Mouse (Mus musculus): ENCODE data around the gene Hbq1a.

GRCm38 (mm10) chr11:32266194-32266593 lies 33.7 kb upstream of the Hbq1a start:
- TF ChIP-seq GATA1 (IDR thresholded peaks at IDR 0.05; ENCODE audit: borderline replicate concordance, low read length) = no peak
- no peak for TF ChIP-seq FLI1 (IDR thresholded peaks at IDR 0.05; ENCODE audit: low read length)
